Mouse (Mus musculus) CH12.LX (cell line): ENCODE measurements at regions not wholly inside any gene's neighbourhood (a gene's known extent, or its start where the extent isn't known, plus 50 kb on each side); places are given as distances from the start of the nearest gene placed in this dataset.

Experiments
- CTCF ChIP-seq, 2 experiments: IDR thresholded peaks in 1 of 2; conservative IDR thresholded peaks in 1 of 2; 2 replicates each; pipeline ENCODE4 v1.5.1; 2011 to 2012; ENCODE audit warnings: low read depth in 2 of 2, low read length in 2 of 2, improper control_type of control experiment in 1 of 2, inconsistent platforms in 1 of 2, mild to moderate bottlenecking in 1 of 2, moderate library complexity in 1 of 2
- IRF4 ChIP-seq: IDR thresholded peaks from 2 replicates; pipeline ENCODE4 v1.6.1; 2014; ENCODE audit warnings: low read depth, mild to moderate bottlenecking, inconsistent platforms, low read length, improper control_type of control experiment
- MAX ChIP-seq: IDR thresholded peaks from 2 replicates; pipeline ENCODE4 v1.6.1; 2011; ENCODE audit warnings: low read length, improper control_type of control experiment
- NELFE ChIP-seq: IDR thresholded peaks from 2 replicates; pipeline ENCODE4 v1.6.1; 2011; ENCODE audit warnings: low read depth, low read length, improper control_type of control experiment
- POLR2A ChIP-seq: IDR thresholded peaks from 2 replicates; pipeline ENCODE4 v1.6.1; 2011; ENCODE audit warnings: low read depth, mild to moderate bottlenecking, improper control_type of control experiment, low read length
- RCOR1 ChIP-seq: conservative IDR thresholded peaks from 2 replicates; pipeline ENCODE4 v1.6.1; 2012; ENCODE audit warnings: low read depth, mild to moderate bottlenecking, inconsistent platforms, low read length, improper control_type of control experiment
- USF1 ChIP-seq: IDR thresholded peaks from 2 replicates; pipeline ENCODE4 v1.6.1; 2014; ENCODE audit warnings: low read depth, mild to moderate bottlenecking, inconsistent platforms, low read length, improper control_type of control experiment
- ZC3H11A ChIP-seq: IDR thresholded peaks from 2 replicates; pipeline ENCODE4 v1.6.1; 2012; ENCODE audit warnings: low read depth, mild to moderate bottlenecking, inconsistent platforms, low read length, improper control_type of control experiment
- ZNF384 ChIP-seq: IDR thresholded peaks from 2 replicates; pipeline ENCODE4 v1.6.1; 2012; ENCODE audit warnings: low read depth, low read length, improper control_type of control experiment, inconsistent platforms

- TF ChIP-seq POLR2A (no peak), CTCF (conservative IDR thresholded peaks at IDR 0.05 in 1 of 2, IDR thresholded peaks at IDR 0.05 in 1 of 2; ENCODE audit: low read depth in 2 of 2, low read length in 2 of 2) (no peak), ZNF384 (no peak), IRF4 (no peak), NELFE (no peak), USF1 (no peak), RCOR1 (no peak), ZC3H11A (no peak), MAX (no peak)
Measured at GRCm38 (mm10) chr9:113508821-113509220, 199.2 kb downstream of the Pdcd6ip start.
